Mouse (Mus musculus) bone marrow macrophage, adult 2 months (primary cell): ENCODE data around the gene Camk2n2.

Experiments used
- CTCF ChIP-seq: IDR thresholded peaks from 2 replicates; pipeline ENCODE4 v1.5.1; 2012; ENCODE audit warnings: low read depth, mild to moderate bottlenecking, low read length, moderate library complexity
- POLR2A ChIP-seq: IDR thresholded peaks from 2 replicates; pipeline ENCODE4 v1.6.1; 2012; ENCODE audit warnings: mild to moderate bottlenecking, low read depth, low read length, borderline replicate concordance

GRCm38 (mm10) chr16:20657661-20658060 lies 36.6 kb upstream of the Camk2n2 start:
- TF ChIP-seq POLR2A (no peak), CTCF (no peak)
